Mouse (Mus musculus) G1E (cell line): ENCODE measurements around the gene Aacs. TPM values are rescaled to one million over a fixed set of nuclear protein-coding genes. Genes with fewer than 3 reads are reported as not detected.

ENCODE experiments used
- ATAC-seq: 2 replicates; pipeline ENCODE4 v1.8.0; 2016; ENCODE audit warnings: mild to moderate bottlenecking; ENCODE audit not compliant: insufficient number of reproducible peaks, poor library complexity, low FRiP score, severe bottlenecking; ENCODE audit errors: extremely low read depth
- DNase-seq: peaks from one replicate; pipeline ENCODE4 v3.0.0; 2012; ENCODE audit warnings: low spot score
- H3K27me3 ChIP-seq: 2 replicates; pipeline ENCODE4 v1.6.1; 2012; ENCODE audit warnings: mild to moderate bottlenecking, low read length, inconsistent platforms; ENCODE audit not compliant: insufficient read depth
- H3K36me3 ChIP-seq: replicated peaks from 2 replicates; pipeline ENCODE3; 2012; ENCODE audit warnings: mild to moderate bottlenecking, inconsistent platforms
- H3K4me1 ChIP-seq: 2 replicates; pipeline ENCODE4 v1.6.1; 2012; ENCODE audit warnings: low read depth, low read length, inconsistent platforms, mixed read lengths; ENCODE audit not compliant: insufficient read depth
- H3K4me3 ChIP-seq: 2 replicates; pipeline ENCODE4 v1.5.1; 2012; ENCODE audit warnings: low read depth, mild to moderate bottlenecking, inconsistent platforms, low read length, moderate library complexity, mixed read lengths
- H3K9me3 ChIP-seq: replicated peaks from 2 replicates; pipeline ENCODE4 v1.6.1; 2012; ENCODE audit warnings: inconsistent platforms
- CTCF ChIP-seq: IDR thresholded peaks from 2 replicates; pipeline ENCODE4 v1.5.1; 2012; ENCODE audit warnings: low read depth, low read length, inconsistent platforms, mixed read lengths
- GATA1 ChIP-seq: IDR thresholded peaks from 2 replicates; pipeline ENCODE4 v1.6.1; 2012; ENCODE audit warnings: borderline replicate concordance, low read length, inconsistent platforms, mixed read lengths
- GATA2 ChIP-seq: IDR thresholded peaks from 2 replicates; pipeline ENCODE4 v1.6.1; 2012; ENCODE audit warnings: low read depth, low read length, inconsistent platforms, borderline replicate concordance
- POLR2AphosphoS5 ChIP-seq: IDR thresholded peaks from 2 replicates; pipeline ENCODE4 v1.6.1; 2012; ENCODE audit warnings: low read depth, low read length, inconsistent platforms; ENCODE audit not compliant: insufficient replicate concordance
- TAL1 ChIP-seq: conservative IDR thresholded peaks from 2 replicates; pipeline ENCODE4 v1.6.1; 2012; ENCODE audit warnings: low read depth, low read length, inconsistent platforms, mixed read lengths
- polyA plus RNA-seq: library from polyadenylated mRNA; stranded (reverse); fragments of >175 nt; gene quantifications from 2 replicates; pipeline ENCODE4 v1.2.3, GENCODE M21; 2012
- total RNA-seq, 2 experiments: library from RNA; stranded (forward) in 1 of 2; stranded (reverse) in 1 of 2; fragments of 200-1000 nt in 1 of 2; fragments of >200 nt in 1 of 2; fragmentation: Nextera tagmentation in 1 of 2; gene quantifications; 2 replicates each; pipeline ENCODE4 v1.2.3; 2014 to 2017

Gene Aacs
- total and polyA plus RNA-seq, 3 experiments: 4.4 to 27.1 (median 15.7) TPM

GRCm38 (mm10) chr5:125525516-125525915 is 49.9 kb downstream of the Aacs start:
- TF ChIP-seq GATA1 (no peak), CTCF (no peak), TAL1 (no peak), POLR2AphosphoS5 (no peak), GATA2 (no peak)
- Histone ChIP-seq H3K9me3 (peaks cover 7% of the 10 kb centered on the region), H3K27me3 (no peaks in the 10 kb centered on the region), H3K36me3 (peaks cover 3% of the 10 kb centered on the region), H3K4me1 (0 out of 2 replicates have a peak, but pooled peaks cover 2% of the 10 kb centered on the region), H3K4me3 (no peak overlapping the region)
- no peak for DNase-seq
- no peak for ATAC-seq

- DNase-seq (no peak), ATAC-seq (no peak)
- H3K4me3 ChIP-seq: no peak overlapping the region
- no peak for TF ChIP-seq TAL1
- TF ChIP-seq CTCF: peak; percentile 30; the same call in 1 of the 2 replicates
- H3K4me1 ChIP-seq: 0 out of 2 replicates have a peak, but pooled peaks cover 2% of the 10 kb centered on the region
- no peaks in the 10 kb centered on the region for H3K27me3 ChIP-seq
- peaks cover 3% of the 10 kb centered on the region for H3K36me3 ChIP-seq
- peaks cover 9% of the 10 kb centered on the region for H3K9me3 ChIP-seq
These were observed 50.9 kb downstream of the Aacs start for GRCm38 (mm10) chr5:125526464-125526863.

GRCm38 (mm10) chr5:125529109-125529508 is 53.5 kb downstream of the Aacs start:
- peak; percentile 46; the same call in 1 of the 2 replicates for ATAC-seq
- Histone ChIP-seq H3K4me3 (no peak overlapping the region), H3K4me1 (no peaks in the 10 kb centered on the region), H3K27me3 (no peaks in the 10 kb centered on the region), H3K36me3 (no peaks in the 10 kb centered on the region), H3K9me3 (peaks cover 34% of the 10 kb centered on the region)
- TF ChIP-seq CTCF (peak; percentile 87), TAL1 (no peak), GATA1 (no peak), POLR2AphosphoS5 (no peak), GATA2 (no peak)
- DNase-seq: no peak

DNA sequence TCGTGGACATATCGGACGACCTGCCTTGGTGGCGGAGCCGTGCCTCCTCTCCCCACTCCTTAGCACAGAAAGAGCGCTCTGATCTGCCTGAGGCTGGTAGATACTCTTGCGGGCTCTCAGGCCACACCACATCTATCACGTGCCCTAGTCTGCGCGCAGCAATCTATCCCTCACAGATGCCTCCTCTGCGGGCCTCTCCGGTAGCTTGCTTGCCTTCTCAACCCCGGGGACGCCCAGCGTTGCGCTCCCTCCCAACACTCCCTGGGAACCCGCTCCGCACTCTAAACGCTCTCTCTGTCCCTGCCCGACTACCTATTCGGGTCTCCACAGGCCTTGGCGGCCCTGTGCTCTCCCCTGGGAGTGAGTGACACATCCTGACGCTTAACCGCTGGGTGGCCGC is 56.0 kb downstream of the Aacs start, which contains the start of gene Tmem132b:
TSS of gene Tmem132b (plus strand) at position 141 of the 400 bp plus-strand sequence.
- no peaks in the 10 kb centered on the region for H3K4me1 ChIP-seq
- TF ChIP-seq GATA1 (no peak), CTCF (no peak), TAL1 (no peak), POLR2AphosphoS5 (no peak)
- no peaks in the 10 kb centered on the region for H3K36me3 ChIP-seq
- no peaks in the 10 kb centered on the region for H3K27me3 ChIP-seq
- DNase-seq: no peak
- H3K9me3 ChIP-seq: peaks cover 41% of the 10 kb centered on the region
- H3K4me3 ChIP-seq: no peak within 1 kb of the TSS; the same call in 1 of the 2 replicates
- ATAC-seq: no peak

DNA sequence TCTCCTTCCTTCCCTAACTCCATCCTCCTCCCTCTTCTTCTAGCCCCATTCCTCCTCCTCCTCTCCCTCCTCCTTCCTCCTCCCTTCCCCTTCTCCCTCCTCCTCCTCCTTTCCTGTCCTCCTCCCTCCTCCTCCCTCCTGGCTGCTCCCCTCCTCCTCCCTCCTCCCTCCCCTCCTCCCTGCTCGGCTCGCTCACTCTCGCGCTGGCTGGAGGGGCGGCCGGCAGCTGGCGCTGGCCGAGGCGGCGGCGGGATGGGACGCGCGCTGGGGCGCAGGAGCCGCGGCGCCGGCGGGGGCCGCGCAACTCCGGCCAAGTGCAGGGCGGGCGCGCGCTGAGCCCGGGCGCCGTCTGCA is 56.6 kb downstream of the Aacs start:
- Histone ChIP-seq H3K4me1 (no peaks in the 10 kb centered on the region), H3K27me3 (no peaks in the 10 kb centered on the region), H3K4me3 (no peak overlapping the region), H3K36me3 (no peaks in the 10 kb centered on the region), H3K9me3 (peaks cover 41% of the 10 kb centered on the region)
- ATAC-seq (no peak), DNase-seq (no peak)
- TF ChIP-seq TAL1 (no peak), CTCF (no peak), GATA1 (no peak), POLR2AphosphoS5 (no peak), GATA2 (no peak)

DNA sequence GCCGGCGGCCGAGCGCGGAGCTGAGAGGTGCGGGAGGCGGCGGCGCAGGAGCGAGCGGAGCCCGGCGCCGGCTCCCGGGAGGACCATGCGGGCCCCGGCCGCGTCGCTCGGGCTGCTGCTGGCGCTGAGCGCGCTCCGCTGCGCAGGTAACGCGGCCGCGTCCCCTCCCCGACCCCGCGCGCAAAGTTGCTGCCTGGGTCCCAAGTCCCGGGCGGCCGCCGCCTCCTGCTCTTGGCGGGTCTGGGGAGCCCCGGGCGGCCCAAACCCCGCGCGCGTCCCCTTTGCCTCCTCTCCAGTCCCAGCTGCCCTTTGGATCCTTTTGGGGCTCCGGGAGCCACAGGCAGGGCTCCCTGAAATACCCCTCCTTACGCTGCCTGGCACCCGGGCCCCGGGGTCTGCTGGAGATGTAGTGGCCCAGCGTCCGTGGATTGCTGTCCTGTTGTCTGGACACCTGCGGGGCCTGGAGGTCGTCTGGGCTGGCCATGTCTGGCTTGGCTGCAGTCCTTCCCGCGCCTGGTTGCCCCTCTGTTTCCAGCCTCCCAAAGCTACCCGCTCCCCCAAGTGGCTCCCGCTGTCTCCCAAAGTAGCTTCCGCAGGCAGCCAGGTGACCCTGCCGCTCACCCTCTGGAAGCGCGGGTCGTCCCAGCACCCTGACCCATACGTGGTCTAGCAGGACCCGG is 57.1 kb downstream of the Aacs start:
- Histone ChIP-seq H3K9me3 (peaks cover 41% of the 10 kb centered on the region), H3K4me1 (no peaks in the 10 kb centered on the region), H3K27me3 (no peaks in the 10 kb centered on the region), H3K4me3 (no peak overlapping the region; the same call in 1 of the 2 replicates), H3K36me3 (no peaks in the 10 kb centered on the region)
- no peak for TF ChIP-seq GATA1
- TF ChIP-seq GATA2: no peak
- no peak for TF ChIP-seq CTCF
- TF ChIP-seq TAL1: no peak
- DNase-seq (no peak), ATAC-seq (no peak)
